Mouse (Mus musculus) C2C12 (cell line): ENCODE measurements around the gene Tbrg4.

ENCODE experiments used
- CEBPB ChIP-seq: IDR thresholded peaks from one replicate; pipeline ENCODE4 v1.6.1; 2011; ENCODE audit warnings: low read depth, mild to moderate bottlenecking, control low read depth, moderate library complexity
- CTCF ChIP-seq: IDR thresholded peaks from one replicate; pipeline ENCODE4 v1.5.1; 2011; ENCODE audit not compliant: control insufficient read depth, insufficient read depth, insufficient read length
- MAX ChIP-seq: IDR thresholded peaks from one replicate; pipeline ENCODE4 v1.6.1; 2011; ENCODE audit warnings: mild to moderate bottlenecking, control low read depth
- MYOG ChIP-seq: IDR thresholded peaks from one replicate; pipeline ENCODE4 v1.6.1; 2011; ENCODE audit not compliant: control insufficient read depth, insufficient read length; ENCODE audit errors: extremely low read depth
- USF1 ChIP-seq: IDR thresholded peaks from one replicate; pipeline ENCODE4 v1.6.1; 2011; ENCODE audit warnings: low read depth, mild to moderate bottlenecking, control low read depth, moderate library complexity

- no peak for TF ChIP-seq USF1
- TF ChIP-seq MYOG: no peak
- no peak for TF ChIP-seq CTCF
- no peak for TF ChIP-seq CEBPB
- no peak for TF ChIP-seq MAX
Observed at GRCm38 (mm10) chr11:6615250-6616205, 10.3 kb downstream of the Tbrg4 start.
